Mouse (Mus musculus): ENCODE measurements at regions not wholly inside any gene's neighbourhood (a gene's known extent, or its start where the extent isn't known, plus 50 kb on each side); places are given as distances from the start of the nearest gene placed in this dataset.

- Histone ChIP-seq H3K79me2 (ENCODE audit: control insufficient read depth, insufficient read depth) (no peaks in the 10 kb centered on the region), H3K4me3 (ENCODE audit: insufficient read depth, poor library complexity, severe bottlenecking) (no peak overlapping the region), H3K27me3 (ENCODE audit: control insufficient read depth, insufficient read depth, insufficient read length) (no peaks in the 10 kb centered on the region), H3K79me3 (ENCODE audit: low read depth) (no peaks in the 10 kb centered on the region), H3ac (ENCODE audit: control insufficient read depth, insufficient read length, low read depth) (no peak overlapping the region), H3K36me3 (ENCODE audit: control insufficient read depth, insufficient read depth) (no peaks in the 10 kb centered on the region)
- TF ChIP-seq MYOG (IDR thresholded peaks at IDR 0.05; ENCODE audit: control insufficient read depth, extremely low read depth, insufficient read length), result no peak
- no peak for TF ChIP-seq MAX (IDR thresholded peaks at IDR 0.05)
- no peak for TF ChIP-seq CTCF (IDR thresholded peaks at IDR 0.05; ENCODE audit: control insufficient read depth, insufficient read depth, insufficient read length)
- no peak for TF ChIP-seq FOSL1 (IDR thresholded peaks at IDR 0.05; ENCODE audit: insufficient read depth, low read length, poor library complexity, severe bottlenecking)
- TF ChIP-seq MYOD1 (IDR thresholded peaks at IDR 0.05; ENCODE audit: control insufficient read depth, insufficient read length, low read depth), result no peak
- TF ChIP-seq USF1 (IDR thresholded peaks at IDR 0.05; ENCODE audit: low read depth), result no peak
Observed at GRCm38 (mm10) chr17:45235401-45235800, 198.1 kb downstream of the Cdc5l start.

- no peaks in the 10 kb centered on the region for H3K27me3 ChIP-seq (ENCODE audit: control insufficient read depth, insufficient read depth, insufficient read length)
- H3K4me3 ChIP-seq (ENCODE audit: insufficient read depth, poor library complexity, severe bottlenecking), result no peak overlapping the region
- no peaks in the 10 kb centered on the region for H3K79me2 ChIP-seq (ENCODE audit: control insufficient read depth, insufficient read depth)
- no peak overlapping the region for H3ac ChIP-seq (ENCODE audit: control insufficient read depth, insufficient read length, low read depth)
- TF ChIP-seq CTCF (IDR thresholded peaks at IDR 0.05; ENCODE audit: control insufficient read depth, insufficient read depth, insufficient read length), result no peak
- TF ChIP-seq CEBPB (IDR thresholded peaks at IDR 0.05; ENCODE audit: low read depth), result no peak
- no peak for TF ChIP-seq MYOG (IDR thresholded peaks at IDR 0.05; ENCODE audit: control insufficient read depth, extremely low read depth, insufficient read length)
- TF ChIP-seq FOSL1 (IDR thresholded peaks at IDR 0.05; ENCODE audit: insufficient read depth, low read length, poor library complexity, severe bottlenecking), result no peak
- TF ChIP-seq MAX (IDR thresholded peaks at IDR 0.05), result no peak
- no peak for TF ChIP-seq MYOD1 (IDR thresholded peaks at IDR 0.05; ENCODE audit: control insufficient read depth, insufficient read length, low read depth)
- TF ChIP-seq USF1 (IDR thresholded peaks at IDR 0.05; ENCODE audit: low read depth), result no peak
- H3K79me3 ChIP-seq (ENCODE audit: low read depth), result no peaks in the 10 kb centered on the region
- H3K36me3 ChIP-seq (ENCODE audit: control insufficient read depth, insufficient read depth), result no peaks in the 10 kb centered on the region
Observed at GRCm38 (mm10) chr17:45232874-45233273, 200.7 kb downstream of the Cdc5l start.

GRCm38 (mm10) chr17:45227190-45227589 is 206.3 kb downstream of the Cdc5l start:
- H3K79me2 ChIP-seq (ENCODE audit: control insufficient read depth, insufficient read depth), result no peaks in the 10 kb centered on the region
- H3K79me3 ChIP-seq (ENCODE audit: low read depth), result no peaks in the 10 kb centered on the region
- no peak overlapping the region for H3K4me3 ChIP-seq (ENCODE audit: insufficient read depth, poor library complexity, severe bottlenecking)
- H3ac ChIP-seq (ENCODE audit: control insufficient read depth, insufficient read length, low read depth), result no peak overlapping the region
- H3K27me3 ChIP-seq (ENCODE audit: control insufficient read depth, insufficient read depth, insufficient read length), result no peaks in the 10 kb centered on the region
- no peak for TF ChIP-seq USF1 (IDR thresholded peaks at IDR 0.05; ENCODE audit: low read depth)
- peak; percentile 80 for TF ChIP-seq MYOD1 (IDR thresholded peaks at IDR 0.05; ENCODE audit: control insufficient read depth, insufficient read length, low read depth)
- H3K36me3 ChIP-seq (ENCODE audit: control insufficient read depth, insufficient read depth), result no peaks in the 10 kb centered on the region

- Histone ChIP-seq H3K4me3 (ENCODE audit: insufficient read depth, poor library complexity, severe bottlenecking) (no peak overlapping the region), H3K79me2 (ENCODE audit: control insufficient read depth, insufficient read depth) (no peaks in the 10 kb centered on the region), H3K79me3 (ENCODE audit: low read depth) (no peaks in the 10 kb centered on the region), H3K27me3 (ENCODE audit: control insufficient read depth, insufficient read depth, insufficient read length) (no peaks in the 10 kb centered on the region), H3ac (ENCODE audit: control insufficient read depth, insufficient read length, low read depth) (no peak overlapping the region), H3K36me3 (ENCODE audit: control insufficient read depth, insufficient read depth) (no peaks in the 10 kb centered on the region)
- TF ChIP-seq MYOD1 (IDR thresholded peaks at IDR 0.05; ENCODE audit: control insufficient read depth, insufficient read length, low read depth) (no peak), FOSL1 (IDR thresholded peaks at IDR 0.05; ENCODE audit: insufficient read depth, low read length, poor library complexity, severe bottlenecking) (no peak), MAX (IDR thresholded peaks at IDR 0.05) (no peak), USF1 (IDR thresholded peaks at IDR 0.05; ENCODE audit: low read depth) (no peak), CTCF (IDR thresholded peaks at IDR 0.05; ENCODE audit: control insufficient read depth, insufficient read depth, insufficient read length) (no peak), CEBPB (IDR thresholded peaks at IDR 0.05; ENCODE audit: low read depth) (no peak), MYOG (IDR thresholded peaks at IDR 0.05; ENCODE audit: control insufficient read depth, extremely low read depth, insufficient read length) (no peak)
Observed at GRCm38 (mm10) chr17:45226486-45226885, 207.1 kb downstream of the Cdc5l start.

GRCm38 (mm10) chr17:45221625-45222024 is 211.9 kb downstream of the Cdc5l start:
- no peaks in the 10 kb centered on the region for H3K79me2 ChIP-seq (ENCODE audit: control insufficient read depth, insufficient read depth)
- no peaks in the 10 kb centered on the region for H3K36me3 ChIP-seq (ENCODE audit: control insufficient read depth, insufficient read depth)
- H3K4me3 ChIP-seq (ENCODE audit: insufficient read depth, poor library complexity, severe bottlenecking), result no peak overlapping the region
- H3ac ChIP-seq (ENCODE audit: control insufficient read depth, insufficient read length, low read depth), result no peak overlapping the region
- no peaks in the 10 kb centered on the region for H3K27me3 ChIP-seq (ENCODE audit: control insufficient read depth, insufficient read depth, insufficient read length)
- no peaks in the 10 kb centered on the region for H3K79me3 ChIP-seq (ENCODE audit: low read depth)
- no peak for TF ChIP-seq FOSL1 (IDR thresholded peaks at IDR 0.05; ENCODE audit: insufficient read depth, low read length, poor library complexity, severe bottlenecking)
- no peak for TF ChIP-seq USF1 (IDR thresholded peaks at IDR 0.05; ENCODE audit: low read depth)
- no peak for TF ChIP-seq CTCF (IDR thresholded peaks at IDR 0.05; ENCODE audit: control insufficient read depth, insufficient read depth, insufficient read length)
- no peak for TF ChIP-seq MAX (IDR thresholded peaks at IDR 0.05)
- TF ChIP-seq MYOD1 (IDR thresholded peaks at IDR 0.05; ENCODE audit: control insufficient read depth, insufficient read length, low read depth), result no peak
- TF ChIP-seq CEBPB (IDR thresholded peaks at IDR 0.05; ENCODE audit: low read depth), result no peak
- TF ChIP-seq MYOG (IDR thresholded peaks at IDR 0.05; ENCODE audit: control insufficient read depth, extremely low read depth, insufficient read length), result no peak

- Histone ChIP-seq H3ac (ENCODE audit: control insufficient read depth, insufficient read length, low read depth) (no peak overlapping the region), H3K79me3 (ENCODE audit: low read depth) (no peaks in the 10 kb centered on the region), H3K79me2 (ENCODE audit: control insufficient read depth, insufficient read depth) (no peaks in the 10 kb centered on the region), H3K27me3 (ENCODE audit: control insufficient read depth, insufficient read depth, insufficient read length) (no peaks in the 10 kb centered on the region), H3K36me3 (ENCODE audit: control insufficient read depth, insufficient read depth) (no peaks in the 10 kb centered on the region), H3K4me3 (ENCODE audit: insufficient read depth, poor library complexity, severe bottlenecking) (no peak overlapping the region)
- TF ChIP-seq CTCF (IDR thresholded peaks at IDR 0.05; ENCODE audit: control insufficient read depth, insufficient read depth, insufficient read length), result no peak
- TF ChIP-seq FOSL1 (IDR thresholded peaks at IDR 0.05; ENCODE audit: insufficient read depth, low read length, poor library complexity, severe bottlenecking), result no peak
- no peak for TF ChIP-seq MYOG (IDR thresholded peaks at IDR 0.05; ENCODE audit: control insufficient read depth, extremely low read depth, insufficient read length)
- no peak for TF ChIP-seq USF1 (IDR thresholded peaks at IDR 0.05; ENCODE audit: low read depth)
- TF ChIP-seq MYOD1 (IDR thresholded peaks at IDR 0.05; ENCODE audit: control insufficient read depth, insufficient read length, low read depth), result no peak
- no peak for TF ChIP-seq CEBPB (IDR thresholded peaks at IDR 0.05; ENCODE audit: low read depth)
- no peak for TF ChIP-seq MAX (IDR thresholded peaks at IDR 0.05)
Observed at GRCm38 (mm10) chr17:45217126-45217525, 216.4 kb downstream of the Cdc5l start.
